Mouse (Mus musculus) neural tube, embryonic 12.5 days (tissue): ENCODE results near the gene Tmem252. TPM values are rescaled to one million over a fixed set of nuclear protein-coding genes. Genes with fewer than 3 reads are reported as not detected.
"Not testable (repeated sequence)": the region's sequence is repeated elsewhere in the genome, so short reads cannot be mapped to it uniquely, and the experiment has no call there.

Experiments used
- ATAC-seq: fragments of 200-750 bp; cut with Nextera tagmentation; 2 replicates; pipeline ENCODE4 v1.8.0; 2017; ENCODE audit warnings: low read depth, mild to moderate bottlenecking, moderate TSS enrichment, moderate library complexity; ENCODE audit not compliant: low FRiP score
- H3K27ac ChIP-seq: fragments of 300-500 bp; sonication (generic); 2 replicates; pipeline ENCODE4 v1.5.1; 2016
- H3K27me3 ChIP-seq: fragments of 300-500 bp; sonication (generic); replicated peaks from 2 replicates; pipeline ENCODE4 v1.6.1; 2016; ENCODE audit warnings: mild to moderate bottlenecking
- H3K36me3 ChIP-seq: fragments of 300-500 bp; sonication (generic); 2 replicates; pipeline ENCODE4 v1.6.1; 2016; ENCODE audit warnings: mild to moderate bottlenecking
- H3K4me1 ChIP-seq: fragments of 300-500 bp; sonication (generic); 2 replicates; pipeline ENCODE4 v1.6.1; 2016
- H3K4me2 ChIP-seq: fragments of 300-500 bp; sonication (generic); replicated peaks from 2 replicates; pipeline ENCODE4 v1.6.1; 2016; ENCODE audit warnings: mild to moderate bottlenecking
- H3K4me3 ChIP-seq: fragments of 300-500 bp; sonication (generic); 2 replicates; pipeline ENCODE4 v1.5.1; 2016
- H3K9ac ChIP-seq: fragments of 300-500 bp; sonication (generic); 2 replicates; pipeline ENCODE4 v1.6.1; 2016; ENCODE audit warnings: mild to moderate bottlenecking
- H3K9me3 ChIP-seq: fragments of 300-500 bp; sonication (generic); 2 replicates; pipeline ENCODE4 v1.6.1; 2016; ENCODE audit warnings: mild to moderate bottlenecking
- WGBS: fragments of 180-500 bp; shearing (Covaris S2); methylation state at CpG from one replicate; pipeline ENCODE4 v1.1.7; 2016; 5-methylcytosine and 5-hydroxymethylcytosine counted together
- polyA plus RNA-seq: library from polyadenylated mRNA; unstranded; fragments of >200 nt; fragmentation: Nextera tagmentation; extraction: Ambion mirVana; gene quantifications from 2 replicates; pipeline ENCODE4 v1.2.1, GENCODE M21; 2016

Gene Tmem252
- polyA plus RNA-seq, 1 experiment from 2014 or later, result 1.3 TPM

GRCm38 (mm10) chr19:24688327-24688726 lies 14.5 kb downstream of the Tmem252 start:
- H3K27me3 ChIP-seq, result no peaks in the 10 kb centered on the region
- ATAC-seq, result no peak
- 84% methylated on average over 6 of the region's 6 CpGs for WGBS
- no peaks in the 10 kb centered on the region for H3K4me1 ChIP-seq
- H3K4me2 ChIP-seq, result no peak overlapping the region
- H3K27ac ChIP-seq, result no peak overlapping the region
- no peak overlapping the region for H3K4me3 ChIP-seq
- no peak overlapping the region for H3K9ac ChIP-seq
- H3K9me3 ChIP-seq, result no peaks in the 10 kb centered on the region
- H3K36me3 ChIP-seq, result no peaks in the 10 kb centered on the region

DNA sequence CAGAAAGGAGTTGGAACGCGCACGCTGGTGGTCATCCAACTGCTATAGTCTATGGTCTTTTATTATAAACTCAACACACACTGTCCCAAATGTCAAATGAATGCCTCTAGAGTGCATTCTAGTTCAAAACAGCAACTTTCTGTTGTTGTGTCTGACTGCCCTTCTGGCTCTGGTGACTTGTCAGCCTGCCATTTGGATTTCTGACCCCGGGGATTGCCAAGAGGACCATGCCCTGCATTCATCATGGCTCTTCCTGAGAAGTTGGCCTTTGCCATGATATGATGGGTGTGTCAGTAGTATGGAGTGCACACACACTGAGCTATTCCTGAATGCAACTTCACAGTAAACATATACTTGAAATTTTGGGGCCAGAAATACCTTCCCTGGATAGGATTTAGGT lies 15.7 kb downstream of the Tmem252 start:
- no peaks in the 10 kb centered on the region for H3K4me1 ChIP-seq
- H3K27me3 ChIP-seq, result no peaks in the 10 kb centered on the region
- no peaks in the 10 kb centered on the region for H3K9me3 ChIP-seq
- no peak overlapping the region for H3K27ac ChIP-seq
- WGBS, result 95% methylated on average over 4 of the region's 4 CpGs
- no peak overlapping the region for H3K4me3 ChIP-seq
- H3K36me3 ChIP-seq, result no peaks in the 10 kb centered on the region
- H3K9ac ChIP-seq, result no peak overlapping the region
- ATAC-seq, result no peak
- no peak overlapping the region for H3K4me2 ChIP-seq

DNA sequence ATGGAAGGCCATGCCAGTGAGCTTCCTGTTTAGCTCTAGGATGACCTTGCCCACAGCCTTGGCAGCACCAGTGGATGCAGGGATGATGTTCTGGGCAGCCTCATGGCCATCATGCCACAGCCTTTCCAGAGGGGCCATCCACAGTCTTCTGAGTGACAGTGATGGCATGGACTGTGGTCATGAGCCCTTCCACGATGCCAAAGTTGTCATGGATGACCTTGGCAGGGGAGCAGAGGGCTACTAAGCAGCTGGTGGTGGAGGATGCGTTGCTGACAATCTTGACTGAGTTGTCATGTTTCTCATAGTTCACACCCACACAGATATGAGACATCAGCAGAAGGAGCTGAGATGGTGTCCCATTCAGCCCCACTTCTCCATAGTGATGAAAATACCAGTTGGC lies 18.9 kb downstream of the Tmem252 start:
- Histone ChIP-seq H3K27me3 (no peaks in the 10 kb centered on the region; the same call in 1 of the 2 replicates), H3K4me1 (no peaks in the 10 kb centered on the region), H3K27ac (no peak overlapping the region), H3K4me3 (no peak overlapping the region), H3K36me3 (no peaks in the 10 kb centered on the region), H3K4me2 (no peak overlapping the region), H3K9me3 (no peaks in the 10 kb centered on the region), H3K9ac (no peak overlapping the region)
- WGBS, result 91% methylated on average over 2 of the region's 2 CpGs
- no peak for ATAC-seq

DNA sequence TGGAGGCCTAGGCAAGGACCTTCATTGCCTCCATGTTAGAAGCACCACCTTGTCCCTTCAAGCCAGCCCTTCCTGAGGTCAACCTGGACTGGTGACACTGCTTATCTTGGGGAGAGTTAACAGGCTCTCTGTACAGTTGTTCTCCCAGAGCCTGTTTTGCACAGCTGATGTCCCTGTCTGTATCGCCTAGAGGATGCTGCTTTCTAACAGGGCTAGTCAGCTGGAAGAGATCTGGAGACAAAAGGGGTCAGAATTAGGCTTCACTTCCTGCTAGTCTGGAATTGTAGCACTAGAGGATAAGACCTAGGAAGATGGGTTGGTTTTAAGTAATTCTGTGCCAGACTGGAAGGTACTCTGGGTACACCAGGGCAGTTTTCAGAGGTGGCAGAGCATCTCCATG lies 24.1 kb downstream of the Tmem252 start:
- Histone ChIP-seq H3K36me3 (no peaks in the 10 kb centered on the region), H3K9me3 (no peaks in the 10 kb centered on the region), H3K4me1 (peaks cover 7% of the 10 kb centered on the region; the same call in 1 of the 2 replicates), H3K27me3 (no peaks in the 10 kb centered on the region; the same call in 1 of the 2 replicates), H3K9ac (no peak overlapping the region), H3K4me3 (no peak overlapping the region), H3K27ac (no peak overlapping the region), H3K4me2 (no peak overlapping the region)
- ATAC-seq, result no peak
- 25% methylated on average over 1 of the region's 1 CpGs for WGBS

DNA sequence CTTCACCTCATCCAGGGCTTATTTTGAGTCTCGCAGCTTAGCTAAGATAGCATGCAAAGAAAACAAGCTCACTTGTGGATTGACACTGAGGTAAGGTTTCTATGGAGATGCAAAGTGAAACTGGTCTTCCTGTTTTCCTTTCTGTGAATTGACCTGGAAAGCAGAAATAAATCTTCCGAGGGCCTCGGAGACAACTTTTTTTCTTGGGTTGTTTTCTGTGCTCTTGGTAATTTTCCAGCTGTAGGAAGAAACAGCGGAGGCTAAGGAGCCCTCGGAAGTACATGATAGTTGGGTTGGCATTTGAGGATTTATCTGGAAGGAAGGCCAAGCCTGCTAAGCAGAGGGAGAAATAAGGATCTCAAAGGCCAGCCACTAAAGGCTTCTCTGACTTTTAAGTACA lies 24.8 kb downstream of the Tmem252 start:
- ATAC-seq, result no peak
- no peaks in the 10 kb centered on the region; the same call in 1 of the 2 replicates for H3K27me3 ChIP-seq
- H3K36me3 ChIP-seq, result no peaks in the 10 kb centered on the region
- H3K9me3 ChIP-seq, result no peaks in the 10 kb centered on the region
- H3K4me1 ChIP-seq, result peaks cover 7% of the 10 kb centered on the region; the same call in 1 of the 2 replicates
- 49% methylated on average over 5 of the region's 5 CpGs for WGBS
- H3K4me3 ChIP-seq, result no peak overlapping the region
- H3K27ac ChIP-seq, result no peak overlapping the region
- no peak overlapping the region for H3K9ac ChIP-seq
- H3K4me2 ChIP-seq, result no peak overlapping the region

- H3K4me1 ChIP-seq, result peaks cover 7% of the 10 kb centered on the region; the same call in 1 of the 2 replicates
- H3K27ac ChIP-seq, result no peak overlapping the region
- H3K36me3 ChIP-seq, result no peaks in the 10 kb centered on the region
- 79% methylated on average over 3 of the region's 3 CpGs for WGBS
- no peaks in the 10 kb centered on the region; the same call in 1 of the 2 replicates for H3K27me3 ChIP-seq
- ATAC-seq, result no peak
- H3K4me2 ChIP-seq, result no peak overlapping the region
- H3K9ac ChIP-seq, result no peak overlapping the region
- no peaks in the 10 kb centered on the region for H3K9me3 ChIP-seq
- H3K4me3 ChIP-seq, result no peak overlapping the region
Measured at GRCm38 (mm10) chr19:24699196-24699595, 25.4 kb downstream of the Tmem252 start.

GRCm38 (mm10) chr19:24699910-24700309 lies 26.1 kb downstream of the Tmem252 start:
- H3K4me1 ChIP-seq, result peaks cover 7% of the 10 kb centered on the region; the same call in 1 of the 2 replicates
- H3K9ac ChIP-seq, result no peak overlapping the region
- no peaks in the 10 kb centered on the region; the same call in 1 of the 2 replicates for H3K27me3 ChIP-seq
- no peaks in the 10 kb centered on the region for H3K9me3 ChIP-seq
- H3K36me3 ChIP-seq, result no peaks in the 10 kb centered on the region
- H3K27ac ChIP-seq, result no peak overlapping the region
- ATAC-seq, result no peak
- no peak overlapping the region for H3K4me2 ChIP-seq
- H3K4me3 ChIP-seq, result no peak overlapping the region

GRCm38 (mm10) chr19:24700664-24701063 lies 26.9 kb downstream of the Tmem252 start:
- ATAC-seq, result no peak
- WGBS, result 88% methylated on average over 5 of the region's 5 CpGs
- Histone ChIP-seq H3K4me1 (peaks cover 7% of the 10 kb centered on the region; the same call in 1 of the 2 replicates), H3K36me3 (no peaks in the 10 kb centered on the region), H3K27me3 (no peaks in the 10 kb centered on the region; the same call in 1 of the 2 replicates), H3K27ac (no peak overlapping the region), H3K4me2 (no peak overlapping the region), H3K4me3 (no peak overlapping the region), H3K9ac (no peak overlapping the region), H3K9me3 (no peaks in the 10 kb centered on the region)

GRCm38 (mm10) chr19:24701716-24702115 lies 27.9 kb downstream of the Tmem252 start:
- 74% methylated on average over 8 of the region's 8 CpGs for WGBS

DNA sequence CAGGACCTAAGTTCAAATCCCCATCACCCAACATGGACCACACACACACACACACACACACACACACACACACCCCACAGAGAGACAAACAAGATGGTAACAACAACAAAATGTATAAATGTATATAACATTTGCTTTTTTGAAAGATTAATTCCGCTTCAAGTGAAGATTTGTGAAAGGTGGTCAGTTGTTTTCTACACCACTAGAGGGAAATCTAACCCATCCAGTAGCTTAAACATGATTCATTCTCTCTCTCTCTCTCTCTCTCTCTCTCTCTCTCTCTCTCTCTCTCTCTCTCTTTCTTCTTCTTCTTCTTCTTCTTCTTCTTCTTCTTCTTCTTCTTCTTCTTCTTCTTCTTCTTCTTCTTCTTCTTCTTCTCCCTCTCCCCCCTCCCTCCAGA lies 29.4 kb downstream of the Tmem252 start:
- not testable (repeated sequence) for H3K27ac ChIP-seq, H3K9me3 ChIP-seq, H3K9ac ChIP-seq, H3K36me3 ChIP-seq, H3K4me1 ChIP-seq, ATAC-seq, H3K27me3 ChIP-seq, H3K4me3 ChIP-seq, H3K4me2 ChIP-seq
- 63% methylated on average over 1 of the region's 1 CpGs for WGBS

More at GRCm38 (mm10) chr19:24701716-24702115, 27.9 kb downstream of the Tmem252 start:
- H3K9me3 ChIP-seq, result no peaks in the 10 kb centered on the region
- no peak overlapping the region for H3K4me2 ChIP-seq
- H3K9ac ChIP-seq, result no peak overlapping the region
- no peaks in the 10 kb centered on the region; the same call in 1 of the 2 replicates for H3K27me3 ChIP-seq
- H3K4me1 ChIP-seq, result peaks cover 7% of the 10 kb centered on the region; the same call in 1 of the 2 replicates
- no peak for ATAC-seq
- no peak overlapping the region for H3K27ac ChIP-seq
- no peak overlapping the region for H3K4me3 ChIP-seq
- no peaks in the 10 kb centered on the region for H3K36me3 ChIP-seq

GRCm38 (mm10) chr19:24703680-24704079 lies 29.9 kb downstream of the Tmem252 start:
- 80% methylated on average over 8 of the region's 8 CpGs for WGBS
- Histone ChIP-seq H3K36me3 (no peaks in the 10 kb centered on the region), H3K9ac (no peak overlapping the region), H3K4me3 (no peak overlapping the region), H3K9me3 (no peaks in the 10 kb centered on the region), H3K27ac (no peak overlapping the region), H3K4me2 (no peak overlapping the region), H3K4me1 (no peaks in the 10 kb centered on the region), H3K27me3 (no peaks in the 10 kb centered on the region)
- no peak for ATAC-seq

DNA sequence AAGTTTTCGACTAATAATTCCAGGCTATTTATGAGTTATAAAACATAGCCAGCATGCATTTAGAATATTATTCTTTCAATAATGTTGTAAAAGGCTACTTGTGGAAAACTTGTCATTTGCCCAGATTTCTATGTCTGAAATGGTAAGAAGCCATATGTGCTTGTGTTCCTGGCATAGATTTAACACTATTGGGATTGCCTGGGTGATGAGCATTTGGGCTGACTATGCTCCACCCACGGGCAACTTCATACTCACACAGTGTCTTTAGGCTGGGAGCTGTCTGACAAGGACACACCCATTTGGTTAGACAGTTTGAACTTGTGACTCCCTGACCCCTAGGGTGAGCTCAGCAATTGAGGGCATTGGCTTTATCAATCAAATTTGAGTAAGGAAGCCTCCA lies 30.5 kb downstream of the Tmem252 start:
- H3K4me2 ChIP-seq, result no peak overlapping the region
- no peak for ATAC-seq
- 85% methylated on average over 2 of the region's 2 CpGs for WGBS
- no peaks in the 10 kb centered on the region for H3K9me3 ChIP-seq
- no peak overlapping the region for H3K4me3 ChIP-seq
- no peak overlapping the region for H3K27ac ChIP-seq
- no peak overlapping the region for H3K9ac ChIP-seq
- no peaks in the 10 kb centered on the region for H3K36me3 ChIP-seq
- H3K27me3 ChIP-seq, result no peaks in the 10 kb centered on the region
- H3K4me1 ChIP-seq, result no peaks in the 10 kb centered on the region

DNA sequence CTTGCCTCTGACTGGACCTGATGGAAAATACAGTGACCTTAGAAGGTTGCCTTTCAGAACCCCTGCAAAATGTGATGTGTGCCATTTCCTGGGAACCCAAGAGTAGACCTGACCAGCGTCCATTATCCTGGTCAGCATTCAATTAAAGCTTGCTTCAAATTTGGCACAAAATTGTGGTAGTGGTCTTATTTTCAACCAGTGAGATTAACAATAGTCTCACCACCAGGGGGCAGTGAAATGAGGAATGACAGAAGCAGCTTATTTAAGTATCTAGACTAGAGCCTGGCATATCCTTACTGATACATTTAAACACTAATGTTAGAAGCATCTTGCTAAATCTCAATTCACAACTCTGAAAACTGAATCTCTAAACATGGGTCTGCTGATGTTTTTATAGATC lies 31.6 kb downstream of the Tmem252 start:
- Histone ChIP-seq H3K4me1 (no peaks in the 10 kb centered on the region), H3K9me3 (no peaks in the 10 kb centered on the region), H3K36me3 (no peaks in the 10 kb centered on the region), H3K4me3 (no peak overlapping the region), H3K27me3 (no peaks in the 10 kb centered on the region), H3K4me2 (no peak overlapping the region), H3K27ac (no peak overlapping the region), H3K9ac (no peak overlapping the region)
- 67% methylated on average over 1 of the region's 1 CpGs for WGBS
- ATAC-seq, result no peak
